Mouse (Mus musculus) T-helper 2 cell (primary cell): ENCODE results near the gene Maf.

Experiments
- in situ Hi-C: fragments of 300-600 bp; cut with MboI, MseI; formaldehyde crosslinking; loops from one replicate; pipeline ENCODE4 v1.15.1; 2025; ENCODE audit warnings: high pct_unique_total_duplicates

The Maf gene

GRCm38 (mm10) chr8:115706411-115706860, 1.2 kb downstream of the Maf start:
- in situ Hi-C loops, result loop anchor here (25.0 kb wide), 2 partner anchors 594 to 1244 kb away; no protein-coding TSS in a partner anchor

GRCm38 (mm10) chr8:115705591-115706110, 1.9 kb downstream of the Maf start:
- in situ Hi-C loops, result loop anchor here (25.0 kb wide), 2 partner anchors 593 to 1243 kb away; no protein-coding TSS in a partner anchor

- in situ Hi-C loops, result loop anchor here (25.0 kb wide), 2 partner anchors 591 to 1241 kb away; no protein-coding TSS in a partner anchor
These were observed 4.5 kb downstream of the Maf start for GRCm38 (mm10) chr8:115703056-115703455.

GRCm38 (mm10) chr8:115701001-115701400, 6.6 kb downstream of the Maf start:
- in situ Hi-C loops, result loop anchor here (25.0 kb wide), 2 partner anchors 589 to 1239 kb away; no protein-coding TSS in a partner anchor

- in situ Hi-C loops, result no loop called here
These were observed 8.4 kb downstream of the Maf start for GRCm38 (mm10) chr8:115699151-115699550.

GRCm38 (mm10) chr8:115697410-115697809, 10.2 kb downstream of the Maf start:
- in situ Hi-C loops, result no loop called here

- in situ Hi-C loops, result no loop called here
These were observed 10.9 kb downstream of the Maf start for GRCm38 (mm10) chr8:115696661-115697060.

GRCm38 (mm10) chr8:115687349-115687748, 20.2 kb downstream of the Maf start:
- in situ Hi-C loops, result no loop called here

- in situ Hi-C loops, result no loop called here
These were observed 24.3 kb downstream of the Maf start for GRCm38 (mm10) chr8:115683309-115683708.

GRCm38 (mm10) chr8:115679539-115679938, 28.1 kb downstream of the Maf start:
- in situ Hi-C loops, result no loop called here

GRCm38 (mm10) chr8:115664866-115665265, 42.7 kb downstream of the Maf start:
- in situ Hi-C loops, result no loop called here

GRCm38 (mm10) chr8:115650110-115650521, 57.5 kb downstream of the Maf start:
- in situ Hi-C loops, result no loop called here

- in situ Hi-C loops, result no loop called here
These were observed 62.5 kb downstream of the Maf start for GRCm38 (mm10) chr8:115645139-115645538.

GRCm38 (mm10) chr8:115641936-115642335, 65.7 kb downstream of the Maf start:
- in situ Hi-C loops, result no loop called here

- in situ Hi-C loops, result no loop called here
These were observed 67.6 kb downstream of the Maf start for GRCm38 (mm10) chr8:115639951-115640350.

GRCm38 (mm10) chr8:115636751-115637150, 70.8 kb downstream of the Maf start:
- in situ Hi-C loops, result no loop called here
